Mouse (Mus musculus) intestine, embryonic 14.5 days (tissue): Measurements from ENCODE around the gene Olfr1. TPM values are rescaled to one million over a fixed set of nuclear protein-coding genes. Genes with fewer than 3 reads are reported as not detected.

Experiments
- ATAC-seq: fragments of 200-750 bp; cut with Nextera tagmentation; replicated peaks from 2 replicates; pipeline ENCODE4 v1.8.0; 2017; ENCODE audit warnings: low read depth, moderate number of reproducible peaks, moderate TSS enrichment, moderate library complexity; ENCODE audit not compliant: low FRiP score, low TSS enrichment
- DNase-seq: peaks from one replicate; pipeline ENCODE4 v3.0.0-alpha.2; 2018; ENCODE audit warnings: low spot score
- H3K27ac ChIP-seq: fragments of 300-500 bp; sonication (generic); 2 replicates; pipeline ENCODE4 v1.5.1; 2014; ENCODE audit warnings: low read depth, mild to moderate bottlenecking, control low read depth
- H3K27me3 ChIP-seq: fragments of 300-500 bp; sonication (generic); replicated peaks from 2 replicates; pipeline ENCODE4 v1.6.1; 2014; ENCODE audit warnings: low read length, control low read depth; ENCODE audit not compliant: control insufficient read depth, insufficient read depth
- H3K36me3 ChIP-seq: fragments of 300-500 bp; sonication (generic); 2 replicates; pipeline ENCODE4 v1.6.1; 2014; ENCODE audit warnings: low read length, control low read depth; ENCODE audit not compliant: control insufficient read depth, insufficient read depth
- H3K4me1 ChIP-seq: fragments of 300-500 bp; sonication (generic); replicated peaks from 2 replicates; pipeline ENCODE4 v1.6.1; 2014; ENCODE audit warnings: low read length, control low read depth, mixed read lengths; ENCODE audit not compliant: control insufficient read depth, insufficient read depth
- H3K4me2 ChIP-seq: fragments of 300-500 bp; sonication (generic); 2 replicates; pipeline ENCODE4 v1.6.1; 2014; ENCODE audit warnings: low read length
- H3K4me3 ChIP-seq: fragments of 300-500 bp; sonication (generic); 2 replicates; pipeline ENCODE4 v1.5.1; 2014; ENCODE audit warnings: low read depth, low read length, control low read depth, mixed read lengths
- H3K9ac ChIP-seq: fragments of 300-500 bp; sonication (generic); 2 replicates; pipeline ENCODE4 v1.6.1; 2014; ENCODE audit warnings: mild to moderate bottlenecking, low read length
- H3K9me3 ChIP-seq: fragments of 300-500 bp; sonication (generic); 2 replicates; pipeline ENCODE4 v1.6.1; 2016; ENCODE audit warnings: low read length, control low read depth; ENCODE audit not compliant: control insufficient read depth
- WGBS: fragments of 180-500 bp; shearing (Covaris S2); extraction: QIAGEN DNeasy Blood & Tissue Kit; methylation state at CpG from one replicate; pipeline ENCODE4 v1.1.7; 2014; 5-methylcytosine and 5-hydroxymethylcytosine counted together
- polyA plus RNA-seq: library from polyadenylated mRNA; unstranded; fragments of >200 nt; fragmentation: Nextera tagmentation; extraction: Ambion mirVana; gene quantifications from 2 replicates; pipeline ENCODE4 v1.2.1, GENCODE M21; 2014

The Olfr1 gene
- polyA plus RNA-seq, result not detected in 2 replicates

GRCm38 (mm10) chr11:73399514-73399913 is at the start of gene Olfr1:
TSS of gene Olfr1 (minus strand) at chr11:73399614.
- no peak for DNase-seq
- no peaks in the 10 kb centered on the region for H3K36me3 ChIP-seq
- no peaks in the 10 kb centered on the region for H3K9me3 ChIP-seq
- H3K4me2 ChIP-seq, result no peak within 1 kb of the TSS
- H3K4me3 ChIP-seq, result no peak within 1 kb of the TSS
- H3K27ac ChIP-seq, result no peak within 1 kb of the TSS
- no peaks in the 10 kb centered on the region for H3K4me1 ChIP-seq
- H3K9ac ChIP-seq, result no peak within 1 kb of the TSS
- no peak for ATAC-seq
- no peaks in the 10 kb centered on the region for H3K27me3 ChIP-seq

- Histone ChIP-seq H3K27ac (no peak within 1 kb of the TSS), H3K27me3 (no peaks in the 10 kb centered on the region), H3K4me2 (no peak within 1 kb of the TSS), H3K4me1 (no peaks in the 10 kb centered on the region), H3K36me3 (no peaks in the 10 kb centered on the region), H3K9me3 (no peaks in the 10 kb centered on the region), H3K9ac (no peak within 1 kb of the TSS), H3K4me3 (no peak within 1 kb of the TSS)
- ATAC-seq, result no peak
- 88% methylated on average over 1 of the region's 1 CpGs for WGBS
- DNase-seq, result no peak
These were observed 29.0 kb upstream of the Olfr1 start, which contains the start of gene Olfr378 for GRCm38 (mm10) chr11:73428377-73428776. TSS of gene Olfr378 (minus strand) at chr11:73428477.

GRCm38 (mm10) chr11:73395374-73395773 is 4.0 kb downstream of the Olfr1 start:
- 60% methylated on average over 4 of the region's 4 CpGs for WGBS
- Histone ChIP-seq H3K9ac (no peak overlapping the region), H3K4me3 (no peak overlapping the region), H3K27me3 (no peaks in the 10 kb centered on the region), H3K36me3 (no peaks in the 10 kb centered on the region), H3K9me3 (no peaks in the 10 kb centered on the region), H3K4me2 (no peak overlapping the region), H3K4me1 (no peaks in the 10 kb centered on the region), H3K27ac (no peak overlapping the region)
- DNase-seq, result no peak
- no peak for ATAC-seq

GRCm38 (mm10) chr11:73370946-73371345 is 28.5 kb downstream of the Olfr1 start, which contains the start of gene Olfr376:
TSS of gene Olfr376 (plus strand) at chr11:73371246.
- H3K27ac ChIP-seq, result no peak within 1 kb of the TSS
- no peaks in the 10 kb centered on the region for H3K4me1 ChIP-seq
- no peak within 1 kb of the TSS for H3K4me2 ChIP-seq
- ATAC-seq (no peak), DNase-seq (no peak)
- no peak within 1 kb of the TSS for H3K4me3 ChIP-seq
- H3K27me3 ChIP-seq, result no peaks in the 10 kb centered on the region
- no peaks in the 10 kb centered on the region for H3K36me3 ChIP-seq
- no peak within 1 kb of the TSS for H3K9ac ChIP-seq
- no peaks in the 10 kb centered on the region for H3K9me3 ChIP-seq
- 89% methylated on average over 2 of the region's 2 CpGs for WGBS

GRCm38 (mm10) chr11:73350483-73350882 is 48.9 kb downstream of the Olfr1 start, which contains the start of gene Olfr20:
TSS of gene Olfr20 (plus strand) at chr11:73350783.
- Histone ChIP-seq H3K27ac (no peak within 1 kb of the TSS), H3K9me3 (no peaks in the 10 kb centered on the region), H3K36me3 (no peaks in the 10 kb centered on the region), H3K4me2 (no peak within 1 kb of the TSS), H3K9ac (no peak within 1 kb of the TSS), H3K27me3 (no peaks in the 10 kb centered on the region), H3K4me3 (no peak within 1 kb of the TSS), H3K4me1 (no peaks in the 10 kb centered on the region)
- ATAC-seq (no peak), DNase-seq (no peak)
- WGBS, result 50% methylated on average over 3 of the region's 3 CpGs

Other genes starting within 250 kb of the Olfr1 start
- gene P2rx5, start 239.2 kb downstream of the Olfr1 start, polyA plus RNA-seq, result 0.07 TPM in 1 of 2 replicates, not detected in the other
- 123 and 130 TPM in 2 replicates for gene Emc6, start 222.6 kb downstream of the Olfr1 start, polyA plus RNA-seq
- gene Tax1bp3, start 222.5 kb downstream of the Olfr1 start, polyA plus RNA-seq, result 233 and 258 TPM in 2 replicates
- gene Ctns, start 200.6 kb downstream of the Olfr1 start, polyA plus RNA-seq, result 15.6 and 17.0 TPM in 2 replicates
- 1.1 and 1.2 TPM in 2 replicates for gene Shpk, start 200.2 kb downstream of the Olfr1 start, polyA plus RNA-seq
- 0.07 TPM in 1 of 2 replicates, not detected in the other for gene Trpv1, start 165.3 kb downstream of the Olfr1 start, polyA plus RNA-seq
- gene Trpv3, start 132.2 kb downstream of the Olfr1 start, polyA plus RNA-seq, result 0.08 and 0.15 TPM in 2 replicates
- 0.38 TPM in 2 replicates for gene Aspa, start 70.0 kb downstream of the Olfr1 start, polyA plus RNA-seq
- not detected in 2 replicates for gene Gm49340, start 69.9 kb downstream of the Olfr1 start, polyA plus RNA-seq
- not detected in 2 replicates for gene Spata22, start 69.9 kb downstream of the Olfr1 start, polyA plus RNA-seq
- gene Olfr20, start 48.8 kb downstream of the Olfr1 start, polyA plus RNA-seq, result not detected in 2 replicates
- gene Olfr376, start 28.4 kb downstream of the Olfr1 start, polyA plus RNA-seq, result not detected in 2 replicates
- gene Olfr378, start 28.9 kb upstream of the Olfr1 start, polyA plus RNA-seq, result not detected in 2 replicates
- gene Olfr380, start 57.9 kb upstream of the Olfr1 start, polyA plus RNA-seq, result not detected in 2 replicates
- not detected in 2 replicates for gene Olfr381, start 92.0 kb upstream of the Olfr1 start, polyA plus RNA-seq
- gene Olfr382, start 117.6 kb upstream of the Olfr1 start, polyA plus RNA-seq, result not detected in 2 replicates
- not detected in 2 replicates for gene Olfr385, start 193.4 kb upstream of the Olfr1 start, polyA plus RNA-seq
- gene Olfr384, start 199.0 kb upstream of the Olfr1 start, polyA plus RNA-seq, result not detected in 2 replicates